ENCODE assay signal across 9 mouse cellular contexts in genomic region chr15:26469901-26470383, GRCm38 (mm10).
DNase-seq lines count a peak whose midpoint lies in the region; ATAC-seq and TF ChIP-seq lines count a peak whose summit lies in the region.
"Had no signal": no experiment of that assay in that cellular context is flagged by ENCODE, and none has a peak within 500 bp of the region (broad histone marks: within the 10 kb centered on the region; RNA-seq: fewer than 3 reads in every experiment).

No protein-coding gene starts in this region.

- no peaks in the 10 kb centered on the region for H3K27me3 ChIP-seq in liver, adult 2 months (ENCODE audit: control insufficient read depth, insufficient read depth, low read length)
- H3K27me3 ChIP-seq in heart, embryonic 15.5 days: no peaks in the 10 kb centered on the region
- H3K27me3 ChIP-seq in kidney, postnatal 0 days (ENCODE audit: insufficient read depth, low read length): no peaks in the 10 kb centered on the region
- no peaks in the 10 kb centered on the region for H3K27me3 ChIP-seq in liver, embryonic 14.5 days (ENCODE audit: control insufficient read depth, insufficient read depth, low read length)

- H3K36me3 ChIP-seq in liver, adult 2 months (ENCODE audit: control insufficient read depth, insufficient read depth, low read length): no peaks in the 10 kb centered on the region
- H3K36me3 ChIP-seq in heart, embryonic 15.5 days: no peaks in the 10 kb centered on the region
- no peaks in the 10 kb centered on the region for H3K36me3 ChIP-seq in kidney, postnatal 0 days (ENCODE audit: insufficient read depth, low read length)
- no peaks in the 10 kb centered on the region for H3K36me3 ChIP-seq in liver, embryonic 14.5 days (replicated peaks; ENCODE audit: control insufficient read depth, insufficient read depth, low read depth)

- H3K4me1 ChIP-seq in liver, adult 2 months (ENCODE audit: control insufficient read depth, insufficient read depth, low read length): no peaks in the 10 kb centered on the region
- H3K4me1 ChIP-seq in heart, embryonic 15.5 days (replicated peaks): peaks cover 2% of the 10 kb centered on the region; the same call in 1 of the 2 replicates
- no peaks in the 10 kb centered on the region for H3K4me1 ChIP-seq in kidney, postnatal 0 days (replicated peaks; ENCODE audit: insufficient read depth, low read length)
- no peaks in the 10 kb centered on the region for H3K4me1 ChIP-seq in liver, embryonic 14.5 days (replicated peaks; ENCODE audit: control insufficient read depth in 2 of 2, insufficient read depth in 2 of 2, low read length in 1 of 2)

- no peak overlapping the region for H3K4me3 ChIP-seq in liver, adult 2 months (ENCODE audit: insufficient read depth, low read depth, low read length)
- H3K4me3 ChIP-seq in heart, embryonic 15.5 days: no peak overlapping the region
- H3K4me3 ChIP-seq in kidney, postnatal 0 days (replicated peaks; ENCODE audit: low read depth, low read length): no peak overlapping the region
- no peak overlapping the region for H3K4me3 ChIP-seq in liver, embryonic 14.5 days (ENCODE audit: insufficient read depth in 1 of 2, low read depth in 2 of 2, low read length in 2 of 2)

- peak; percentile 43; the same call in 1 of the 2 replicates for ATAC-seq in heart, embryonic 15.5 days (replicated peaks; ENCODE audit: insufficient number of reproducible peaks, insufficient read depth, low FRiP score, low read depth)
- peak; percentile 61; the same call in 1 of the 2 replicates for ATAC-seq in kidney, postnatal 0 days (replicated peaks; ENCODE audit: low FRiP score, low read depth)
- ATAC-seq in liver, embryonic 14.5 days (ENCODE audit: insufficient read depth): no peak

- no peak overlapping the region for H3K27ac ChIP-seq in liver, adult 2 months (replicated peaks; ENCODE audit: insufficient read depth, low read depth, low read length)
- no peak overlapping the region for H3K27ac ChIP-seq in heart, embryonic 15.5 days
- no peak overlapping the region for H3K27ac ChIP-seq in kidney, postnatal 0 days
- no peak overlapping the region for H3K27ac ChIP-seq in liver, embryonic 14.5 days
- H3K27ac ChIP-seq: macrophage had no signal

- H3K4me2 ChIP-seq in heart, embryonic 15.5 days: no peak overlapping the region
- H3K4me2 ChIP-seq in kidney, postnatal 0 days (ENCODE audit: low read length): no peak overlapping the region
- H3K4me2 ChIP-seq in liver, embryonic 14.5 days (ENCODE audit: low read depth): no peak overlapping the region

- H3K9me3 ChIP-seq in heart, embryonic 15.5 days (replicated peaks): no peaks in the 10 kb centered on the region
- H3K9me3 ChIP-seq in kidney, postnatal 0 days (replicated peaks; ENCODE audit: low read length): no peaks in the 10 kb centered on the region
- no peaks in the 10 kb centered on the region for H3K9me3 ChIP-seq in liver, embryonic 14.5 days (ENCODE audit: control insufficient read depth, low read length)

- H3K9ac ChIP-seq in liver, adult 2 months (ENCODE audit: low read depth, low read length): no peak overlapping the region
- no peak overlapping the region for H3K9ac ChIP-seq in heart, embryonic 15.5 days
- no peak overlapping the region for H3K9ac ChIP-seq in kidney, postnatal 0 days (ENCODE audit: low read depth, low read length)
- H3K9ac ChIP-seq in liver, embryonic 14.5 days (replicated peaks): no peak overlapping the region

- TF ChIP-seq POLR2A in liver, adult 2 months (IDR thresholded peaks at IDR 0.05; ENCODE audit: extremely low read depth, insufficient read depth, low read length): no peak

- no peaks in the 10 kb centered on the region for H3K79me2 ChIP-seq in liver, adult 2 months (ENCODE audit: control insufficient read depth, insufficient read depth, low read length)

- 9% methylated on average over 8 of the region's 8 CpGs for WGBS in liver, adult 2 months
- WGBS in heart, embryonic 15.5 days: 8% methylated on average over 8 of the region's 8 CpGs
- WGBS in kidney, postnatal 0 days: 8% methylated on average over 8 of the region's 8 CpGs
- 7% methylated on average over 8 of the region's 8 CpGs for WGBS in liver, embryonic 14.5 days (ENCODE audit: insufficient replicate concordance)

- TF ChIP-seq CTCF in liver, adult 2 months (IDR thresholded peaks at IDR 0.05; ENCODE audit: low read depth, low read length): peak; percentile 37; the same call in 1 of the 2 replicates
- TF ChIP-seq CTCF in kidney, postnatal 0 days (IDR thresholded peaks at IDR 0.05; ENCODE audit: low read depth): peak; percentile 83
- peak; percentile 45 for TF ChIP-seq CTCF in liver, embryonic 14.5 days (IDR thresholded peaks at IDR 0.05; ENCODE audit: low read depth)

- DNase-seq in liver, adult 2 months (ENCODE audit: extremely low read depth, low read depth, low spot score): peak; percentile 51
- DNase-seq in liver: no peak
- peak; percentile 55 to 72 for DNase-seq in cerebellum, postnatal 14 days
- DNase-seq in kidney, postnatal 0 days (ENCODE audit: low spot score): peak; percentile 88
- DNase-seq in liver, embryonic 14.5 days (ENCODE audit: low read depth in 3 of 3, low spot score in 3 of 3): peak in 1 of 3 experiments; percentile 0
- peak; percentile 88 for DNase-seq in retina, embryonic 14.5 days (ENCODE audit: low spot score)
- no peak for DNase-seq in thymus, postnatal 25 days

- no peak for TF ChIP-seq EP300 in liver, embryonic 14.5 days (IDR thresholded peaks at IDR 0.05; ENCODE audit: low read depth)

Comparison
In these comparisons a context has a peak if more than half of its experiments do, and no peak if none do; other contexts are left out.
1. DNase-seq: peak in liver, adult 2 months (single experiment), cerebellum, postnatal 14 days (2 of 2), kidney, postnatal 0 days (single experiment) and retina, embryonic 14.5 days (single experiment); none in liver (single experiment) and thymus, postnatal 25 days (single experiment).
2. Peak in every context shown above with its lines, with median percentiles within 50 percentile points of each other: CTCF ChIP-seq.